Mouse (Mus musculus) heart, adult 2 months (tissue): ENCODE data around the gene Ctns.
A peak's percentile ranks its signal among the peaks of the same experiment; 100 is the strongest.

Experiments used
- CTCF ChIP-seq: fragments of 200-600 bp; IDR thresholded peaks from 2 replicates; pipeline ENCODE4 v1.8.1; 2022; ENCODE audit warnings: antibody characterized with exemption, mild to moderate bottlenecking, moderate library complexity
- EP300 ChIP-seq: fragments of 200-500 bp; IDR thresholded peaks from 2 replicates; pipeline ENCODE4 v1.6.1; 2011; ENCODE audit warnings: low read depth, low read length, control low read depth; ENCODE audit not compliant: insufficient read depth
- POLR2A ChIP-seq: fragments of 200-500 bp; IDR thresholded peaks from 2 replicates; pipeline ENCODE4 v1.6.1; 2011; ENCODE audit warnings: mild to moderate bottlenecking, low read depth, low read length, control low read depth; ENCODE audit not compliant: insufficient read depth

DNA sequence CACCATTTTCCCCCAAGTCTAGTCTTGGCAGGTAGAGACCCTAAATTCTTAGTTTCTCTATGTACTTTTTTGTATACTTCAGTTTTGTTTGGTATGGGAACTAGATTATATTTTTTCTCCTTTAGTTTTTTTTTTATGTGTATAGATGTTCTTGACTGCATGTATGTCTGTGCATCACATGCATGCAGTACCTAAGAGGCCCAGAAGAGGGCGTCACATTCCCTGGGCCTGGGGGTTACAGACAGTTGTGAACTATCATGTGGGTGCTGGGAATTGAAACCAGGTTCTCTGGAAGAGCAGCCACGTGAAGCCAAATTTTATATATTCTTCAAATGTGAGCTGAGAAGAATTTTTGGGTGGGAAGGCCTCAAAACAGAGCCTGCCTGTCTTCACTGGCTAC is 20.8 kb upstream of the Ctns start:
- TF ChIP-seq CTCF, result peak; percentile 45
- TF ChIP-seq POLR2A, result no peak
- TF ChIP-seq EP300, result no peak
